Mouse (Mus musculus) stomach, postnatal 0 days (tissue): ENCODE results near the gene Sptbn4.

Experiments used
- CTCF ChIP-seq: IDR thresholded peaks from 2 replicates; pipeline ENCODE4 v1.5.1; 2016; ENCODE audit warnings: antibody characterized with exemption, low read depth, mild to moderate bottlenecking, moderate library complexity
- EP300 ChIP-seq: optimal IDR thresholded peaks from 2 replicates; pipeline ENCODE3; 2016; ENCODE audit warnings: antibody characterized with exemption

DNA sequence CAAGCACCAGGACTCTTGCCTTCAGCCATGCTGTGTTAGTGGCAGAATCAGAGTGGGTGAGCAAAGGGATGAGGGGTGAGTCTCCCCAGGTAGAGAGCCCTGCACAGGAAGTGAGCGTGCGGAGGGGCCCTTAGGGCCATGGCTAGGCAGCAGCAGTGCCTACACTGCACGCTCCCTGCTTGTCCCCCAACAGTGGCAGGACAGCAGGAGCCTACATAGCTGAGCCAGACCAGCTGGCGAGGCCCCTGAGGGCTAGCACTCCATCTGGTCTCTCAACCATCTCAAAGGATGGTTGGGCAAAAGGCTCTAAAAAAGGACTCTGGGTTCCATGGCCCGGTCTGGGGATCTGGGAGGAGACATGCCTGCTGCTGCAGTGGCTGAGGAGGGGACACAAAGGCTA lies 63.4 kb downstream of the Sptbn4 start:
- no peak for TF ChIP-seq EP300
- no peak for TF ChIP-seq CTCF
